Mouse (Mus musculus) ES-E14 (cell line): ENCODE data around the gene Wdr73.

Experiments
- CHD2 ChIP-seq: IDR thresholded peaks from 2 replicates; pipeline ENCODE4 v1.6.1; 2014; ENCODE audit warnings: mild to moderate bottlenecking, low read depth, low read length, inconsistent platforms
- HCFC1 ChIP-seq: IDR thresholded peaks from 2 replicates; pipeline ENCODE4 v1.6.1; 2012; ENCODE audit warnings: low read length, inconsistent platforms, borderline replicate concordance; ENCODE audit not compliant: insufficient read depth
- MAFK ChIP-seq: IDR thresholded peaks from 2 replicates; pipeline ENCODE4 v1.6.1; 2014; ENCODE audit warnings: mild to moderate bottlenecking, low read depth, low read length, inconsistent platforms; ENCODE audit not compliant: insufficient read depth
- ZC3H11A ChIP-seq: IDR thresholded peaks from 2 replicates; pipeline ENCODE4 v1.6.1; 2012; ENCODE audit warnings: low read depth, mild to moderate bottlenecking, inconsistent platforms, low read length, borderline replicate concordance
- ZNF384 ChIP-seq: IDR thresholded peaks from 2 replicates; pipeline ENCODE4 v1.6.1; 2012; ENCODE audit warnings: low read depth, low read length, inconsistent platforms

GRCm38 (mm10) chr7:80939808-80940207, 38.7 kb upstream of the Wdr73 start:
- TF ChIP-seq MAFK (no peak), CHD2 (no peak), HCFC1 (no peak), ZNF384 (no peak), ZC3H11A (no peak)
